ENCODE assay signal across 13 mouse cellular contexts in the genomic region with DNA sequence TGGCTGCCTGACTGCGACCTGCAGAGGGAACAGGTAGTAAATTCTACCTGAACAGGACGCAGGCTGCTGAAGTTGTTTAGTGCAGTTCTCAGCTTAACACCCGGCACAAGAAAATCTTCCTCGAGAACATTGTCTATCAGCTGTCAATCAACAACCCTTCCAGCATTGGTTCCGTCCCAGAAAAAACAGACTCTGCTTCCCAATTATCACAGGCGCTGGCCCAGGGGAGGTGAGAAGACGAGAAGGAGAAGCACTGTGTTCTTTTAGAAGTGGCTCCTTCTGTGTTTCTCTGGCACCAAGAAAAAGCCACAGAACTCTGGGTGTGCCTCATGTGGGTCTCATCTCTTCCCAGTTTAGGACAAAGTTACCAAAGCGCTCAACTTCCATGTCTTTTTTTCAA.
"Had no signal": no experiment of that assay in that cellular context is flagged by ENCODE, and none has a peak within 500 bp of the region (broad histone marks: within the 10 kb centered on the region; RNA-seq: fewer than 3 reads in every experiment).

No protein-coding gene starts in this region.

- H3K9ac ChIP-seq: liver, embryonic 15.5 days; midbrain, embryonic 13.5 days; stomach, embryonic 15.5 days had no signal

- ATAC-seq: lung, postnatal 0 days; midbrain, embryonic 13.5 days had no signal

- H3K36me3 ChIP-seq: midbrain, embryonic 13.5 days; stomach, embryonic 15.5 days had no signal

- H3K27ac ChIP-seq: kidney, postnatal 0 days; limb, embryonic 10.5 days; liver, embryonic 15.5 days; midbrain, embryonic 13.5 days; stomach, embryonic 15.5 days had no signal

- H3K9me3 ChIP-seq: limb, embryonic 10.5 days; liver, embryonic 15.5 days; midbrain, embryonic 13.5 days; stomach, embryonic 15.5 days had no signal

- DNase-seq: kidney, adult 9 months; kidney, postnatal 36 days; lung, adult 2 months; lung, postnatal 36 days; right cerebral cortex, postnatal 14 days; thymus, postnatal 4 days had no signal

- H3K4me3 ChIP-seq: limb, embryonic 10.5 days; liver, embryonic 15.5 days; midbrain, embryonic 13.5 days; stomach, embryonic 15.5 days had no signal

- H3K27me3 ChIP-seq: liver, embryonic 15.5 days; midbrain, embryonic 13.5 days; stomach, embryonic 15.5 days had no signal

- H3K4me2 ChIP-seq: liver, embryonic 11.5 days; liver, embryonic 15.5 days; midbrain, embryonic 13.5 days; stomach, embryonic 15.5 days had no signal
